Mouse (Mus musculus): ENCODE data around the gene Car14. TPM values are rescaled to one million over a fixed set of nuclear protein-coding genes. Genes with fewer than 3 reads are reported as not detected.
"Not testable (repeated sequence)": the region's sequence is repeated elsewhere in the genome, so short reads cannot be mapped to it uniquely, and the experiment has no call there.

Car14 gene
- polyA plus RNA-seq, 1 experiment from 2014 or later: 10.4 TPM

DNA sequence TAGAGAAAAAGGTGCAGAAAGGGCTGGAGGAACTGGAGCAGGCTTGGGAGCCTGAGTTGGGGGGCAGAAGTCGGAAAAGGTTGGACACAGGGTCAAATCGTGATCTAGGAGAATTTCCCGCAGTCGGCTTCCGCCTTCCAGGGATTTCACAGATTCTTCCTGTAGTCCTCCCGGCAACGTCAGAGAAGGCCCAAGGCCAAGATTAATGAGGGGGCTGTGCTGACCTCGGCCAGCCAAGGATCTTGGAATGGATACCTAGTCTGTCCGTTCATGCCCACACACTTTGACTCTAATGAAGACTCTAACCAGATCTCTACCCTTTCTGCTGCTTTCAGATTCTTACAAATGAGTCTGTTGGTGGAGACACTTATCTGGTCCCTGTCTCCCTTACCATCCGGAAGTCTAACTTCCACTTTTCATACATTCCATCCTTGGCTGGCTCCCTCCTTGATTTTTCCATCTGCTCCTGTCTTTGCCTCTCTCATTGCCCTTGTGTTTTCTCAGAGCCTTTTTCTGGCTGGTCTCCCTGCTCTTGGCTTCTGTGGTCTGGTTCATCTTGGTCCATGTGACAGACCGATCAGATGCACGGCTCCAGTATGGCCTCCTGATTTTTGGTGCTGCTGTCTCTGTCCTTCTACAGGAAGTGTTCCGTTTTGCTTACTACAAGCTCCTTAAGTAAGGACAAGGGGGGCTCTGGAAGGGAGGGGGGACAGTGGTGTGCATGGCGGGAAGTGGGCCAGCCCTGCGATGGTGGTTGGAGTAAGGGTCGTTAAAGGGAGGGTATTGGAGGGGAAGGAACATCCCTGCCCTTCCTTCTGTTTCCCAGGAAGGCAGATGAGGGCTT, 10.0 kb downstream of the Car14 start:
- Histone ChIP-seq H3K9ac (peak overlapping the region; percentile 77), H3K4me3 (ENCODE audit: low read depth, low read length) (peak overlapping the region; percentile 70), H3K4me2 (peak overlapping the region; percentile 76), H3K4me1 (ENCODE audit: insufficient read depth) (peaks cover 4% of the 10 kb centered on the region; the same call in 1 of the 2 replicates), H3K9me3 (ENCODE audit: low read depth, low read length) (no peaks in the 10 kb centered on the region), H3K36me3 (ENCODE audit: insufficient read depth) (peaks cover 19% of the 10 kb centered on the region; the same call in 1 of the 2 replicates), H3K27me3 (ENCODE audit: insufficient read depth, low read length) (no peaks in the 10 kb centered on the region), H3K27ac (ENCODE audit: low read depth) (peak overlapping the region; percentile 86)
- DNase-seq (peak; percentile 77), ATAC-seq (ENCODE audit: insufficient read depth) (peak; percentile 13; the same call in 1 of the 2 replicates)
- no peak for TF ChIP-seq CTCF (IDR thresholded peaks at IDR 0.05; ENCODE audit: low read depth)
- WGBS: 3% methylated on average over 16 of the region's 16 CpGs

DNA sequence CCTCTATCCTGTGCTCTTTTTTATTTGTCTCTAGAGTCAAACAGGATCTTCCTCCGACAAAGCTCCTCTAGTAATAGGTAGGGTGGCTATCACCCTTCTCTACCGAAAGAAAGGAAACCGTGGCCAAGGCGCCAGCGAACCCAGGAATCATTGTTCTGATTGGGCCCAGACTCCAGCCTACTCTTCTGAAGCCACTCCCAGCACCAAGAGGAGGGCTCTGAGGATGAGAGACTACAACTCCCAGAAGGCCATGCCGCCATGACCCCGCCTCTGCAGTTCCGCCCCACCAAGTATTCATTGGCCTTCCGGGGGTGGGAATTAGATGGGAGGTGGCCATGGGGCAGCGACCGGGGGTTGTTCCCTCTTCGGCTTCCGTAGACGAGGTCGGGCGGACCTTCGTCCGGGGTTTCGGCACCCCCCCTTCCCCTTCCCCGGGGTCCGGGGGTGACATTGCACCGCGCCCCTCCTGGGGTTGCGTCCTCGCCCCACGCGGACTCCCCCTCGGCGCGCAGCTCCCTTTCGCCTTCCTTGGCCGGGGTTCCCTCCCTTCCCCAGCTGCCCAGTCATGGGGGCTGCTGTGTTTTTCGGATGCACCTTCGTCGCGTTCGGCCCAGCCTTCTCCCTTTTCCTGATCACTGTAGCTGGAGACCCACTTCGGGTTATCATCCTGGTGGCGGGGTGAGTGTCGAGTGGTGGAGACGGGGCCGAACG, 10.7 kb downstream of the Car14 start, which contains the start of gene Aph1a:
Gene Aph1a (plus strand): TSS at position 364 of the 711 bp plus-strand sequence.
- not testable (repeated sequence) for H3K4me1 ChIP-seq (ENCODE audit: insufficient read depth); H3K9me3 ChIP-seq (ENCODE audit: low read depth, low read length); H3K27me3 ChIP-seq (ENCODE audit: insufficient read depth, low read length)
- ATAC-seq (ENCODE audit: insufficient read depth) (peak; percentile 98), DNase-seq (peak; percentile 97)
- Histone ChIP-seq H3K4me2 (peak within 1 kb of the TSS; percentile 76), H3K36me3 (ENCODE audit: insufficient read depth) (peaks cover 19% of the 10 kb centered on the region; the same call in 1 of the 2 replicates), H3K9ac (peak within 1 kb of the TSS; percentile 77), H3K27ac (ENCODE audit: low read depth) (peak within 1 kb of the TSS; percentile 94), H3K4me3 (ENCODE audit: low read depth, low read length) (peak within 1 kb of the TSS; percentile 70)
- WGBS: 0% methylated on average over 25 of the region's 43 CpGs

DNA sequence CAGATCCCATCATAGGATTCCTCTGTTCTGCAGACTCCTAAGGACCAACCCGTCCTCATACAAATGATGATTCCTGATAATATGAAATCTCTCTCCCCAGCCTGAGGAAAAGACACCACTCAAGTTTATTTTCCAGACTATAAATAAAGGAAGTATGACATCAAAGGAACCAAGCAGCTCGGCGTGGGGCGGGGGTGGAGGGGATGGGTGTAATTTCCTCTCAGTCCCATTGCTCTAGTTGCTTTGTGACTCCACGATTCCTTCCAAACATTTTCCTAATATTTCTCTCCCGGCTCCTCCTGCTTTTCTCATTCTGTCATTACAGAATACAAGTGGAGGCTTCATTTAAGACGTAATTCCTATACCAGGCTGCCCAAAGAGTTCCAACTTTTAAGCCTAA, 11.4 kb downstream of the Car14 start:
- peak overlapping the region; percentile 76 for H3K4me2 ChIP-seq
- ATAC-seq (ENCODE audit: insufficient read depth): peak; percentile 9; the same call in 1 of the 2 replicates
- H3K9me3 ChIP-seq (ENCODE audit: low read depth, low read length): no peaks in the 10 kb centered on the region
- no peak for DNase-seq
- WGBS: 9% methylated on average over 7 of the region's 7 CpGs
- H3K9ac ChIP-seq: peak overlapping the region; percentile 27; the same call in 1 of the 2 replicates
- H3K4me3 ChIP-seq (ENCODE audit: low read depth, low read length): peak overlapping the region; percentile 70
- no peaks in the 10 kb centered on the region for H3K27me3 ChIP-seq (ENCODE audit: insufficient read depth, low read length)
- peaks cover 4% of the 10 kb centered on the region; the same call in 1 of the 2 replicates for H3K4me1 ChIP-seq (ENCODE audit: insufficient read depth)
- peaks cover 16% of the 10 kb centered on the region; the same call in 1 of the 2 replicates for H3K36me3 ChIP-seq (ENCODE audit: insufficient read depth)
- TF ChIP-seq CTCF (IDR thresholded peaks at IDR 0.05; ENCODE audit: low read depth): no peak
- H3K27ac ChIP-seq (ENCODE audit: low read depth): peak overlapping the region; percentile 94

GRCm38 (mm10) chr3:95892066-95893052, 12.1 kb downstream of the Car14 start:
- Histone ChIP-seq H3K36me3 (ENCODE audit: insufficient read depth) (peaks cover 14% of the 10 kb centered on the region), H3K4me2 (peak overlapping the region; percentile 76), H3K9ac (peak overlapping the region; percentile 53; the same call in 1 of the 2 replicates), H3K4me1 (ENCODE audit: insufficient read depth) (peaks cover 4% of the 10 kb centered on the region; the same call in 1 of the 2 replicates), H3K9me3 (ENCODE audit: low read depth, low read length) (no peaks in the 10 kb centered on the region), H3K27ac (ENCODE audit: low read depth) (peak overlapping the region; percentile 94), H3K4me3 (ENCODE audit: low read depth, low read length) (peak overlapping the region; percentile 36), H3K27me3 (ENCODE audit: insufficient read depth, low read length) (no peaks in the 10 kb centered on the region)
- peak; percentile 26; the same call in 1 of the 2 replicates for ATAC-seq (ENCODE audit: insufficient read depth)
- WGBS: 22% methylated on average over 11 of the region's 11 CpGs
- no peak for TF ChIP-seq CTCF (IDR thresholded peaks at IDR 0.05; ENCODE audit: low read depth)
- peak; percentile 58 for DNase-seq

DNA sequence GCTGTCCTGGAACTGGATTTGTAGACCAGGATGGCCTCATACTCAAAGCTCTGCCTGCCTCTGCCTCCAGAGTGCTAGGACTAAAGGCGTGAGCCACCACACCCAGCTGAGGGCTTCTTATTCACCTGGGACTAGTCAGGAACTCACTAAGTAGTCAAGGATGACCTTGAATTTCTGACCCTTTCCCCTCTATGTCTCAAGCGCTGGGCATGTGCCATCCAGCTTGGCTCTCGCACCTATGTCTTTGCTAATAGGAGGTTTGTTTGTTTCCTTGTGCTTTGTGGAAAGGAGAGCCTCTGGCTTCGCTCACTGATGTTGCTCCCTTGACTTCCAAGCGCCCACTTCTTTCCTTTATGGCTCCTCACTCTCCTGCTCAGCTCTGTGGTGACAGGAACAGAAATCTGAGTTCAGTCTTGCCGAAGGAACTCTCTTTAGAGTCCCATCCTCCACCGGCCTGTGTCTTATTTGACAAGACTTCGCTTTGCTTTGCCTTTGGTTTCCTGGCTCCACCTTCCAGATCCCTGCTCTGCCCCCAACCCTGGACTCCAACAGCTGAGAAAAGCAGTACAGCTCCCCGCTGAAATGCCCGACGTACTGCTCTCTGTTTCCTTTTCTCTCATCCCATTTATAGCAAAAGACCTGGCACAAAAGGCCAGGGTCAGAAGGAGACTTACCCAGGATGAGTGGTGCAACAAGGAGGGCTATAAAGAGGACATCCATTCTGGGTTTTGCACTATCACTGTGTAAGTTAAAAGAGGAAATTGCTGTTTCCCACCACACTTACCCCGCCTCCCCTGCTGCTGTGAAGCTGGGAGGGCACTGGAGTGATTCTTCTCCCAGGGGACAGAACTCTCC, 13.1 kb downstream of the Car14 start, which contains the start of gene BC028528:
Gene BC028528 (minus strand): TSS at position 795 of the 855 bp plus-strand sequence.
- Histone ChIP-seq H3K9ac (peak within 1 kb of the TSS; percentile 53), H3K4me3 (ENCODE audit: low read depth, low read length) (peak within 1 kb of the TSS; percentile 36), H3K4me2 (peak within 1 kb of the TSS; percentile 76), H3K36me3 (ENCODE audit: insufficient read depth) (peaks cover 18% of the 10 kb centered on the region), H3K4me1 (ENCODE audit: insufficient read depth) (peaks cover 4% of the 10 kb centered on the region; the same call in 1 of the 2 replicates), H3K27me3 (ENCODE audit: insufficient read depth, low read length) (no peaks in the 10 kb centered on the region), H3K27ac (ENCODE audit: low read depth) (peak within 1 kb of the TSS; percentile 94), H3K9me3 (ENCODE audit: low read depth, low read length) (no peaks in the 10 kb centered on the region)
- no peak for TF ChIP-seq CTCF (IDR thresholded peaks at IDR 0.05; ENCODE audit: low read depth)
- peak; percentile 85 for DNase-seq
- ATAC-seq (ENCODE audit: insufficient read depth): no peak
- 17% methylated on average over 12 of the region's 12 CpGs for WGBS

Measured in lung, embryonic 14.5 days (tissue).